9 mouse cellular contexts compared by ENCODE assay signal in genomic region chr2:131135521-131136139, GRCm38 (mm10). TPM values are rescaled to one million over a fixed set of nuclear protein-coding genes. Genes with fewer than 3 reads are reported as not detected.
DNase-seq lines count a peak whose midpoint lies in the region; ATAC-seq and TF ChIP-seq lines count a peak whose summit lies in the region.
"Had no signal": no experiment of that assay in that cellular context is flagged by ENCODE, and none has a peak within 500 bp of the region (broad histone marks: within the 10 kb centered on the region; RNA-seq: fewer than 3 reads in every experiment).

No protein-coding gene starts in this region.

- H3K4me1 ChIP-seq in lung, postnatal 0 days (ENCODE audit: insufficient read depth, low read depth, low read length): peaks cover 7% of the 10 kb centered on the region; the same call in 1 of the 2 replicates
- peaks cover 95% of the 10 kb centered on the region for H3K4me1 ChIP-seq in erythroblast, embryonic 14.5 days (ENCODE audit: control insufficient read depth)
- peaks cover 23% of the 10 kb centered on the region for H3K4me1 ChIP-seq in limb, embryonic 10.5 days
- no peaks in the 10 kb centered on the region for H3K4me1 ChIP-seq in stomach, embryonic 15.5 days
- no peaks in the 10 kb centered on the region for H3K4me1 ChIP-seq in hindbrain, embryonic 12.5 days

- 0 out of 2 replicates have a peak overlapping the region, but pooled peaks have one; percentile 62 for H3K27ac ChIP-seq in lung, postnatal 0 days (ENCODE audit: low read length)
- peak overlapping the region; percentile 75 for H3K27ac ChIP-seq in limb, embryonic 10.5 days
- H3K27ac ChIP-seq in stomach, embryonic 15.5 days: peak overlapping the region; percentile 13; the same call in 1 of the 2 replicates
- no peak overlapping the region for H3K27ac ChIP-seq in hindbrain, embryonic 12.5 days

- 43% methylated on average over 11 of the region's 11 CpGs for WGBS in lung, postnatal 0 days
- 70% methylated on average over 11 of the region's 11 CpGs for WGBS in limb, embryonic 10.5 days
- WGBS in stomach, embryonic 15.5 days: 59% methylated on average over 11 of the region's 11 CpGs
- WGBS in hindbrain, embryonic 12.5 days: 70% methylated on average over 11 of the region's 11 CpGs

- no peaks in the 10 kb centered on the region for H3K9me3 ChIP-seq in lung, postnatal 0 days (ENCODE audit: low read length)
- H3K9me3 ChIP-seq in erythroblast, embryonic 14.5 days (ENCODE audit: control insufficient read depth, low read length): no peaks in the 10 kb centered on the region
- H3K9me3 ChIP-seq in limb, embryonic 10.5 days (replicated peaks): no peaks in the 10 kb centered on the region
- H3K9me3 ChIP-seq in stomach, embryonic 15.5 days: no peaks in the 10 kb centered on the region
- H3K9me3 ChIP-seq in hindbrain, embryonic 12.5 days (replicated peaks): no peaks in the 10 kb centered on the region

- TF ChIP-seq EP300 in lung, postnatal 0 days (IDR thresholded peaks at IDR 0.05): no peak

- DNase-seq in lung, postnatal 0 days (ENCODE audit: low spot score): no peak
- no peak for DNase-seq in lung, postnatal 25 days (ENCODE audit: low spot score)
- no peak for DNase-seq in limb, embryonic 10.5 days (ENCODE audit: low spot score)
- no peak for DNase-seq in cerebellum, adult 8-10 months
- DNase-seq: right cerebral cortex, postnatal 4 days had no signal

- no peak overlapping the region for H3K9ac ChIP-seq in lung, postnatal 0 days (replicated peaks; ENCODE audit: low read depth)
- no peak overlapping the region for H3K9ac ChIP-seq in stomach, embryonic 15.5 days
- no peak overlapping the region for H3K9ac ChIP-seq in hindbrain, embryonic 12.5 days

- no peak overlapping the region for H3K4me2 ChIP-seq in lung, postnatal 0 days (replicated peaks; ENCODE audit: low read depth, low read length)
- no peak overlapping the region for H3K4me2 ChIP-seq in stomach, embryonic 15.5 days
- no peak overlapping the region for H3K4me2 ChIP-seq in hindbrain, embryonic 12.5 days (replicated peaks)

- no peak overlapping the region for H3K4me3 ChIP-seq in lung, postnatal 0 days (ENCODE audit: low read depth, low read length)
- H3K4me3 ChIP-seq in erythroblast, embryonic 14.5 days (replicated peaks): peak overlapping the region; percentile 53
- H3K4me3 ChIP-seq in limb, embryonic 10.5 days: no peak overlapping the region
- H3K4me3 ChIP-seq in stomach, embryonic 15.5 days (replicated peaks): no peak overlapping the region
- no peak overlapping the region for H3K4me3 ChIP-seq in hindbrain, embryonic 12.5 days

- no peak for TF ChIP-seq CTCF in lung, postnatal 0 days (IDR thresholded peaks at IDR 0.05)

- ATAC-seq in lung, postnatal 0 days: peak; percentile 22; the same call in 1 of the 2 replicates
- peak; percentile 96 for ATAC-seq in stomach, embryonic 15.5 days (ENCODE audit: insufficient read depth, low FRiP score, low read depth)
- ATAC-seq in hindbrain, embryonic 12.5 days (ENCODE audit: low FRiP score): no peak

- H3K27me3 ChIP-seq in lung, postnatal 0 days (replicated peaks; ENCODE audit: insufficient read depth, low read length): no peaks in the 10 kb centered on the region
- no peaks in the 10 kb centered on the region for H3K27me3 ChIP-seq in erythroblast, embryonic 14.5 days (ENCODE audit: control insufficient read depth)
- H3K27me3 ChIP-seq in limb, embryonic 10.5 days (ENCODE audit: low read depth, poor library complexity, severe bottlenecking): no peaks in the 10 kb centered on the region
- no peaks in the 10 kb centered on the region for H3K27me3 ChIP-seq in stomach, embryonic 15.5 days (replicated peaks)
- H3K27me3 ChIP-seq in hindbrain, embryonic 12.5 days: no peaks in the 10 kb centered on the region

- no peaks in the 10 kb centered on the region for H3K36me3 ChIP-seq in lung, postnatal 0 days (ENCODE audit: insufficient read depth, low read length)
- H3K36me3 ChIP-seq in erythroblast, embryonic 14.5 days (ENCODE audit: control insufficient read depth): peaks cover 58% of the 10 kb centered on the region
- H3K36me3 ChIP-seq in limb, embryonic 10.5 days: peaks cover 82% of the 10 kb centered on the region
- peaks cover 10% of the 10 kb centered on the region; the same call in 1 of the 2 replicates for H3K36me3 ChIP-seq in stomach, embryonic 15.5 days
- H3K36me3 ChIP-seq in hindbrain, embryonic 12.5 days: no peaks in the 10 kb centered on the region

RNA-seq across cellular contexts. Expression of gene Gm11037, which starts 2.3 kb away (rescaled TPM):
- not detected in 2 replicates for polyA plus RNA-seq in lung, postnatal 0 days (2015; fragmentation: Nextera tagmentation; extraction: Ambion mirVana)
- polyA plus RNA-seq in erythroblast, embryonic 14.5 days (2012): not detected in 2 replicates
- not detected in 2 replicates for polyA plus RNA-seq in limb, embryonic 10.5 days (2016; fragmentation: Nextera tagmentation; extraction: Ambion mirVana)
- not detected in 2 replicates for polyA plus RNA-seq in stomach, embryonic 15.5 days (2015; fragmentation: Nextera tagmentation; extraction: Ambion mirVana)
- not detected in 2 replicates for polyA plus RNA-seq in hindbrain, embryonic 12.5 days (2016; fragmentation: Nextera tagmentation; extraction: Ambion mirVana)
- polyA plus RNA-seq: limb, embryonic 11.5 days had no signal

RNA-seq across cellular contexts. Expression of gene Hspa12b, which starts 8.6 kb away (rescaled TPM):
- 16.7 and 17.9 TPM in 2 replicates for polyA plus RNA-seq in lung, postnatal 0 days (2015; fragmentation: Nextera tagmentation; extraction: Ambion mirVana)
- 0.18 and 0.20 TPM in 2 replicates for polyA plus RNA-seq in erythroblast, embryonic 14.5 days (2012)
- polyA plus RNA-seq in limb, embryonic 10.5 days (2016; fragmentation: Nextera tagmentation; extraction: Ambion mirVana): 14.8 and 19.7 TPM in 2 replicates
- 16.9 TPM in 2 replicates for polyA plus RNA-seq in stomach, embryonic 15.5 days (2015; fragmentation: Nextera tagmentation; extraction: Ambion mirVana)
- 8.6 and 8.9 TPM in 2 replicates for polyA plus RNA-seq in hindbrain, embryonic 12.5 days (2016; fragmentation: Nextera tagmentation; extraction: Ambion mirVana)

RNA-seq across cellular contexts. Expression of gene 1700037H04Rik, which starts 24.3 kb away (rescaled TPM):
- 28.3 and 32.8 TPM in 2 replicates for polyA plus RNA-seq in lung, postnatal 0 days (2015; fragmentation: Nextera tagmentation; extraction: Ambion mirVana)
- polyA plus RNA-seq in erythroblast, embryonic 14.5 days (2012): 219 and 275 TPM in 2 replicates
- polyA plus RNA-seq in limb, embryonic 10.5 days (2016; fragmentation: Nextera tagmentation; extraction: Ambion mirVana): 87.5 and 97.4 TPM in 2 replicates
- 74.2 and 75.0 TPM in 2 replicates for polyA plus RNA-seq in stomach, embryonic 15.5 days (2015; fragmentation: Nextera tagmentation; extraction: Ambion mirVana)
- 87.4 and 89.7 TPM in 2 replicates for polyA plus RNA-seq in hindbrain, embryonic 12.5 days (2016; fragmentation: Nextera tagmentation; extraction: Ambion mirVana)

RNA-seq across cellular contexts. Expression of gene Cenpb, which starts 44.2 kb away (rescaled TPM):
- 13.2 and 14.9 TPM in 2 replicates for polyA plus RNA-seq in lung, postnatal 0 days (2015; fragmentation: Nextera tagmentation; extraction: Ambion mirVana)
- 27.7 and 31.8 TPM in 2 replicates for polyA plus RNA-seq in erythroblast, embryonic 14.5 days (2012)
- polyA plus RNA-seq in limb, embryonic 10.5 days (2016; fragmentation: Nextera tagmentation; extraction: Ambion mirVana): 7.7 and 8.9 TPM in 2 replicates
- polyA plus RNA-seq in stomach, embryonic 15.5 days (2015; fragmentation: Nextera tagmentation; extraction: Ambion mirVana): 15.4 and 16.4 TPM in 2 replicates
- 18.3 and 18.5 TPM in 2 replicates for polyA plus RNA-seq in hindbrain, embryonic 12.5 days (2016; fragmentation: Nextera tagmentation; extraction: Ambion mirVana)

RNA-seq across cellular contexts. Expression of gene Siglec1, which starts 49.1 kb away (rescaled TPM):
- polyA plus RNA-seq in lung, postnatal 0 days (2015; fragmentation: Nextera tagmentation; extraction: Ambion mirVana): 1.1 TPM in 2 replicates
- polyA plus RNA-seq in erythroblast, embryonic 14.5 days (2012): 0.03 and 0.04 TPM in 2 replicates
- polyA plus RNA-seq in limb, embryonic 10.5 days (2016; fragmentation: Nextera tagmentation; extraction: Ambion mirVana): 0.09 and 0.10 TPM in 2 replicates
- 0.40 and 0.48 TPM in 2 replicates for polyA plus RNA-seq in stomach, embryonic 15.5 days (2015; fragmentation: Nextera tagmentation; extraction: Ambion mirVana)
- 0.08 and 0.20 TPM in 2 replicates for polyA plus RNA-seq in hindbrain, embryonic 12.5 days (2016; fragmentation: Nextera tagmentation; extraction: Ambion mirVana)
